Comparison of ENCODE assay signal across 8 mouse cellular contexts in the genomic region with DNA sequence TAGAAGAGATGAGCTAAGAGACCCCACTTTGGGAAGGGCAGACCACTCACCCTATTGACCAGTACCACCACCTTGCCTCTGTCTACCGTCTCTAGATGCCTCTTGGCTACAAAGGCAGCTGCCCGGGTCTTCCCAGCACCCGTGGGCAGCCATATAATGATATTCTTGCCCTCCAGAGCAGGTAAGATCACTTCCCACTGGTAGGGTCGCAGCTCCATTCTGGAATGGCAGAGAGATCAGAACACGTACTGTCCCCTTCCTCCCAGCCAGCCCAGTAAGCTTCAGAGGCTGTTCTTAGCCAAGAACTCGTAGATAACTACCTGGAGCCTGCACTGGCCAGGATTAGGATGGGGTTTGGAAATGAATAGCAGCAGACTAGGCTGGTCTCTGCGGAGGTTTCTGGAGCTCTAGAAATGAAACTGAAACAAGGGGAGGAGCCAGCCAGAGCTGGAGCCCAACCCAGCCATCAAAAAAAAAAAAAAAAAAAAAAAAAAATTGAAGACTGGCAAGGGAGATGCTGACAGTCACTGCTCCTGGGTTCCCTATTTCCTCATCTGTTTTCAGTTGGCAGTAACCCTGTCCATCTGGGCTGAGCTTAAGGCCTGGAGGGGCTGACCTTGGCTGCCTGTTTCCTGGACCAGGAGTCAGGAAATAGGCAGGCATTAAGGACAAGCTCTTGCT. TPM values are rescaled to one million over a fixed set of nuclear protein-coding genes. Genes with fewer than 3 reads are reported as not detected.
DNase-seq lines count a peak whose midpoint lies in the region; ATAC-seq and TF ChIP-seq lines count a peak whose summit lies in the region.

TSS of gene Dhx58 (minus strand) at position 421 of the 681 bp plus-strand sequence.

- WGBS in limb, embryonic 10.5 days = 74% methylated on average over 7 of the region's 7 CpGs
- 17% methylated on average over 7 of the region's 7 CpGs for WGBS in small intestine, adult 2 months
- 71% methylated on average over 7 of the region's 7 CpGs for WGBS in midbrain, embryonic 13.5 days

- 0 out of 2 replicates have a peak within 1 kb of the TSS, but pooled peaks have one; percentile 21 for H3K4me3 ChIP-seq in limb, embryonic 10.5 days
- H3K4me3 ChIP-seq in small intestine, adult 2 months (ENCODE audit: low read depth, low read length) = peak within 1 kb of the TSS; percentile 52
- H3K4me3 ChIP-seq in midbrain, embryonic 13.5 days (replicated peaks) = no peak within 1 kb of the TSS

- no peak for ATAC-seq in midbrain, embryonic 13.5 days

- peaks cover 39% of the 10 kb centered on the region for H3K4me1 ChIP-seq in limb, embryonic 10.5 days
- H3K4me1 ChIP-seq in small intestine, adult 2 months (ENCODE audit: control insufficient read depth, insufficient read depth, insufficient read length, low read length) = peaks cover 15% of the 10 kb centered on the region
- H3K4me1 ChIP-seq in midbrain, embryonic 13.5 days (replicated peaks) = peaks cover 5% of the 10 kb centered on the region

- no peak within 1 kb of the TSS for H3K27ac ChIP-seq in limb, embryonic 10.5 days
- H3K27ac ChIP-seq in small intestine, adult 2 months (ENCODE audit: insufficient read depth, low read depth, low read length) = peak within 1 kb of the TSS; percentile 51
- no peak within 1 kb of the TSS for H3K27ac ChIP-seq in midbrain, embryonic 13.5 days

- H3K9ac ChIP-seq in midbrain, embryonic 13.5 days (replicated peaks) = no peak within 1 kb of the TSS

- TF ChIP-seq CTCF in small intestine, adult 2 months (IDR thresholded peaks at IDR 0.05; ENCODE audit: extremely low read depth, insufficient read length, insufficient replicate concordance, low read depth, low read length) = no peak

- H3K36me3 ChIP-seq in limb, embryonic 10.5 days = peaks cover 48% of the 10 kb centered on the region
- peaks cover 18% of the 10 kb centered on the region; the same call in 1 of the 2 replicates for H3K36me3 ChIP-seq in small intestine, adult 2 months (ENCODE audit: control insufficient read depth, insufficient read depth, low read length)
- H3K36me3 ChIP-seq in midbrain, embryonic 13.5 days = peaks cover 48% of the 10 kb centered on the region

- H3K27me3 ChIP-seq in limb, embryonic 10.5 days (ENCODE audit: low read depth, poor library complexity, severe bottlenecking) = peaks cover 7% of the 10 kb centered on the region; the same call in 1 of the 2 replicates
- no peaks in the 10 kb centered on the region for H3K27me3 ChIP-seq in small intestine, adult 2 months (ENCODE audit: control insufficient read depth, insufficient read depth, low read length)
- peaks cover 14% of the 10 kb centered on the region; the same call in 1 of the 2 replicates for H3K27me3 ChIP-seq in midbrain, embryonic 13.5 days

- peak; percentile 33 for DNase-seq in spleen, adult 12 weeks (ENCODE audit: low spot score)
- DNase-seq in spleen, postnatal 4 days (ENCODE audit: low spot score in 2 of 2) = no peak
- DNase-seq in adrenal gland, postnatal 14 days = peak; percentile 70
- no peak for DNase-seq in limb, embryonic 10.5 days (ENCODE audit: low spot score)
- DNase-seq in yolk sac, embryonic 10.5 days (ENCODE audit: low spot score) = no peak
- DNase-seq in layer of hippocampus, postnatal 36 days = no peak

- peak; percentile 18; the same call in 1 of the 2 replicates for TF ChIP-seq POLR2A in small intestine, adult 2 months (IDR thresholded peaks at IDR 0.05; ENCODE audit: low read depth, low read length)

- H3K4me2 ChIP-seq in midbrain, embryonic 13.5 days (replicated peaks) = no peak within 1 kb of the TSS

- H3K9me3 ChIP-seq in limb, embryonic 10.5 days (replicated peaks) = no peaks in the 10 kb centered on the region
- no peaks in the 10 kb centered on the region for H3K9me3 ChIP-seq in midbrain, embryonic 13.5 days

RNA-seq across cellular contexts. Expression of gene Dhx58, which starts in this region (rescaled TPM):
- total RNA-seq in adrenal gland, postnatal 14 days (2021) = 15.8 and 16.2 TPM in 2 replicates
- polyA plus RNA-seq in limb, embryonic 10.5 days (2016; fragmentation: Nextera tagmentation; extraction: Ambion mirVana) = 3.1 and 4.4 TPM in 2 replicates
- polyA plus RNA-seq in small intestine, adult 2 months (2012; rRNA removed) = 4.7 and 13.3 TPM in 2 replicates
- total RNA-seq in layer of hippocampus, postnatal 36 days (2021) = 1 to 10 TPM; 1.5 to 3.4 TPM
- polyA plus RNA-seq in midbrain, embryonic 13.5 days (2015; fragmentation: Nextera tagmentation; extraction: Ambion mirVana) = 2.5 and 2.6 TPM in 2 replicates

Comparison
In these comparisons a context has a peak if more than half of its experiments do, and no peak if none do; other contexts are left out.
1. DNase-seq: peak in spleen, adult 12 weeks (single experiment) and adrenal gland, postnatal 14 days (single experiment); none in spleen, postnatal 4 days (0 of 2), limb, embryonic 10.5 days (single experiment), yolk sac, embryonic 10.5 days (single experiment) and layer of hippocampus, postnatal 36 days (0 of 2).